Mouse (Mus musculus) brain, embryonic 14.5 days (tissue): Measurements from ENCODE around the gene Lnp1.

Source experiments
- CTCF ChIP-seq: fragments of 200-500 bp; IDR thresholded peaks from 2 replicates; pipeline ENCODE4 v1.5.1; 2012; ENCODE audit warnings: inconsistent platforms, mild to moderate bottlenecking, moderate library complexity, borderline replicate concordance; ENCODE audit not compliant: insufficient read depth, insufficient read length; ENCODE audit errors: extremely low read depth
- POLR2A ChIP-seq: fragments of 200-500 bp; IDR thresholded peaks from 2 replicates; pipeline ENCODE4 v1.6.1; 2012; ENCODE audit warnings: mild to moderate bottlenecking, inconsistent platforms, borderline replicate concordance; ENCODE audit not compliant: poor library complexity, insufficient read depth, insufficient read length, severe bottlenecking; ENCODE audit errors: extremely low read depth

DNA sequence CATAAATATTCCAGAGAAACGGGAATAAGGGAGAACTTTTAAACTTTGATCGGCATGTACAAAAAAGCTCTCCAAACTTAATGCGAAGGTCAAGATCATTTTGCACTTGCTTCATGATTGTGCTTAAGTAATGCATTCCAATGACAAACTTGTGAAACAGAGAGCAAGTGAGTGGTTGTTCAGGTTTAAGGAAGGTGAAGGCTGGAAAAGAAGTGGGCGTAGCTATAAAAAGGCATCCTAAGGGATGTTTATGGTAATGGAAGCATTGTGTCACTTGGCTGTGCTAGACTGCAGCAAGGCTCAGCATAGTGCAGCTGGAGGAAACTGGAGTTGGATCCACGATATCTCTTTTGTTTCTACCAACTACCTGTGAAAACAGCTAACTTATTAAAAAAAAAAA is 36.3 kb downstream of the Lnp1 start:
- TF ChIP-seq CTCF = no peak
- no peak for TF ChIP-seq POLR2A
